Mouse (Mus musculus) lung, postnatal 10 days (tissue): ENCODE measurements around the gene Primpol.

ENCODE experiments used
- DNase-seq: peaks from one replicate; pipeline ENCODE4 v3.0.0; 2021

Gene Primpol

DNA sequence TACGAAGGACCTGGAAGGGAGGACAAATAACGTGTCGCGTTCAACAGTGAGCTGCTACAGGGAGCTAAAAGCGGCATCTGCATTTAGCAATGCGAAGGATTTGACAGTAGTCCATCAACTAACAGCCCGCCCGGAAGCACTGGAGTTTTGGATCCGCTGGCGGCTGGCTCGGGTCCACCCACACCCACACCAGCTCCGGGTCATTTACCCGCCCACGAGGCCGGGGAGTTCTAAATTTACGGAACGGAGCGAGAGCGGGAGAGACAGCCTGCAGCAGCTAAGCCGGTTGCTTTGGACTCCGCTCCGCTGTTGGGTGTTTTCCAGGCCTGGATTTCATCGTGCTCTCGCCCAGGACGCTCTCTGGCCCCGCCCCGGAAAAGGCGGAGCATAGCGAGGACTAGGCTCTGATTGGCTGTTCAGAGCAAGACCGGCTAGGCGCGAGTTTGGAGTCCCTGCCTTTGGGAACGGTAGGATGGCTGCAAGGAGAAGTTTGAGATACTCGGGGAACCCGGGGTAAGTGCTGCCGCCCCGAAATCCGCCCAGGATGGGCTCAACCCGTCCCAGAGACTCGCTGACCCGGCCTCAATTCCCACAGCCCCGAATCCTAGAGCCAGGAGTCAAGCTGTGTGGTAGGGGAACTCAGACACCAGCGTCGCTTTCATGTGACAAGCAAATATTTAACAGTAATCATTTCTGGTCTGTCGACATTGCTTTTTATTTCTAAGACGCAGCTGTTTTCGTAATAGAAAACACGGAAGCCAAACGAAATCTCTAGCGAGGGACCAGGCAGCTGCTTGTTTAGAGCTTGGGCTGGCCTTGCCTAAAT lies 65.2 kb downstream of the Primpol start, which contains the start of gene Cenpu:
Gene Cenpu (plus strand): TSS at position 414 of the 826 bp plus-strand sequence.
- DNase-seq, result peak; percentile 100

DNA sequence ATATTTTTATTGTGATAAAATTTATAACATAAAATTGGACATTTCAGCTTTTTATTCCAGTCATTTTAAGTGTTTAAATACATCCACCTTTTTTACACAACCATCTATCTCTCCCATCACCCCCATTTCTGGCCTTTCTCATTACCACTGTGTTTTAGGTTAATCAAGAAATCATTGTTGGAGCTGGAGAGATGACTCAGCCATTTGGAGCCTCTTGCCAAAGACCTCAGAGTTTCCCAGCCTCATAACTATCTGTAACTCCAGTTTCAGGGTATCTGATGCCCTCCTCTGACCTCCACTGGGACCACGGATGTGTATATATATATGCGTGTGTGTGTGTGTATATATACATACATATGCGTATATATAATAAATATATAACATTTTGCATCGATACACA lies 66.0 kb downstream of the Primpol start:
- DNase-seq, result peak; percentile 10

DNA sequence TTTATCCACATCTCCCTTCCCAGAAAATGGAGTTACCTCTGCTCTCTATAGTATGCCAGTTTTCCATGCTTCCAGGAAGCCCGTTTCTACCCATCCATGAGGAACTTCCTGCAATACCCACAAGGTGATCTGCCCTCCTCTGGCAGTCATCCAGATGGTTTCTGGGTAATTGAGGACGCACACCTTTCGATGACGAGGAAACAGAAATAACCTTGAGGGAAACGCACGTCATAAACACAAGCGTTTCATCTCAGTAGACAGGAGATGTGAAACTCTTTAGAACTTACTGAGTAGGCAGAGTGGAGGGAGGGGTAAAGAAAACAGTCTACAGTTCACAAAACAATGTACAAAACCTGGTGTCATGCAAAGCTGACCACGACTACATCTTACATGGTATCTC lies 67.0 kb downstream of the Primpol start:
- no peak for DNase-seq

DNA sequence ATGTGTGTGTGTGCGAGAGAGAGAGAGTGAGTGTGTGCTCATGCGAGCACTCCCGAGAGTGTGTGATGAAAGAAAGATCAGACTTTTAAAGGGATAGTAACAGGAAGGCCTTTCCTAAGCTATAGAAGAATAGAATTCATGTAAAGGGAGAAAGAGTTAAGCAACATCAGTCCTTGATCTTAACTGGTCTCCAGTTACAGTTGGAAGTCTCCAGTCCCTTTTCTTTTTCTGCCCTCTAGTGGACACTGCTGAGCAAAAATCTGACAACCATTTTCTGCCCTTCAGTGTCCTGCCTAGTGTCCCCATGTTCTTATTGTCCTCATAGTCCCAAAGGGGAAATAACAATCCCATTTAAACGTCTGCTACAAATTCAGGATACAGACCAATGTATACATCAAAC lies 69.8 kb downstream of the Primpol start:
- DNase-seq, result peak; percentile 82

DNA sequence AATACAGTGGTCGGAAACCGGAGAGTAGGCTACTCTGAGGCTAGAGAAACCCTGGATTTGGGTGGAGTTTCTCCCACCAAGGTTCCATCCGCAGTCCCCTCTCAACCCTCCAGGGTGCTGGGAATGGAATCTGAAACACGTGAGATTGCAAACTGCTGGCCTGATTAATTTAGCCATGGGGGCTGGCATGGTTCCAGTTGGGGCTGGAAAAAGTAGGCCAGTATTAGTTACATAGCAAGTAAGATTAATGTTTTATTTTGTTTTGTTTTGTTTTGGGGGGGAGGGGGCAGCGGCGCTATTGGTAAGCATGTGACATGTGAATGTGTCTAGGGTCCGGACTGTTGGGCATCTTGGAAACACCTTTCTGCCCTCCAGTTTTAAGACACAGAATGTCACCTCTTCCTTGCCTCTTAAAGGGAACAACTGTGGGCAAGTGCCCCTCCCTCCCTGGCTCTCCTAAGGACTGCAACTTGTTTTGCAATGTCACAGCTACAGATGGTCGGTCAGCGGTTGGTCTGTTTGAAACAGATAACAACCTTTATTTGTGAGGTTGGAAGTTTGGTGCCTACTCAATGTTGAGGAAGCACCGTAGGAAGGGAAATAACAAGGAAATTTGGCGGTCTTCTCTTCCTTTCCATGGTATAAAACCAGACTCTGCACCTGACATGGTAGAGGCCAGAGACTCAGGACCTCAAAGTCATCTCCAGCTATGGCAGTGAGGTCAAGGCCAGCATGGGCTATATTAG lies 70.4 kb downstream of the Primpol start:
- DNase-seq, result peak; percentile 57

DNA sequence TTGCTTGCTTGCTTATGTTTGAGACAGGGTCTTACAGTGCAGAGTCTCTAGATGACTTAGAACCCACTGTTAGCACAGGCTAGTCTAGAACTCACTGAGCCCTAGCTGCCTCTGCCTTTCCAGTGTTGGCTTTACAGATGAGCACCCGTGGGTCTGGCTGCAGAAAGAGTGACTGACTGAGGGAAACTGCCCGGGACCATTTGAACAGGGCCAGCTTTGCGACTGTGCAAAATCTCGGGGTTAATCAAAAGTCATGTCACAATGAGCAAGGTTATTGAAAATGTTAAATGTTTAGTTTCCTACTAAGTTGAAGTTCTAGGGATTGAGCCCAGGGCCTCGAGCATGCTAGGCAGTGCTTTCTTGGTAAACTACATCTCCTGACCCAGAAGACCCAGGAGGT lies 71.2 kb downstream of the Primpol start:
- no peak for DNase-seq

DNA sequence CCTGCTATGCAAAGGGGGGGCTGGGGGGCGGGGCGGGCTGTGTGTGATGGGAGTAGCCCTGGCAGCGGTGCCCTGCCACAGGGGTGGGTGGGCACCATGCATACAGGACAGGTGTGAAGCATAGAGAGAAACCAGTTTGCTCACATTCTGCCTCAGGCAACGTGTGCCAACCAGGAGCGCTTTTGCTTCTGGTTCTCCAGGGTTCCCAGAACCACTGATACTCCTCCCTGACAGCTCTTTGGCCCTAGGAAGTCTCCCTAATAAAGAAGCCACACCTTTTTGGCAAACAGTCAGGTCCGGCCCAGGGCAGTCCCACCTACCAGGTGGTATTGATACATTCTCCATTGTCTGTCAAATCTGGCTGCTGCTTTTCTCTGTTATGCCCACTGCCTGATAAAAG lies 73.3 kb downstream of the Primpol start:
- DNase-seq, result peak; percentile 27

DNA sequence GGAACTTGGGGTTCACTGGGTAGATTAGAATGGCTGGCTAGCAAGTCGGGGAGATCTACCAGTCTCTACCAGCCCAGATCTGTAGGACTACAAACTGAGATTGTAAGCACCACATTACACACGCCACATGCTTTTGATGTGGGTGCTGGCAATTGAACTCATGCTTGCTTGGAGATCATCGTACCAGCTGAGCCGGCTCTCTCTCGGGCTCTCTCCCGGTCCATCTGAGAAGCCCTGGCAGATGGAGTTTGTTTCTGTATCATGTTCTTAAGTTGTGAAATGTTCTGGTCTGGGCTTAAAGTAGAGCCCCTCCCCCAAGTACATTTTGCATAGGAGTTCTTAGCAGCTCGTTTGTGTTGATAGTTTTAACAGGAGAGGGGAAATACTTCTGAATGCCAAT lies 73.8 kb downstream of the Primpol start:
- peak; percentile 49 for DNase-seq

DNA sequence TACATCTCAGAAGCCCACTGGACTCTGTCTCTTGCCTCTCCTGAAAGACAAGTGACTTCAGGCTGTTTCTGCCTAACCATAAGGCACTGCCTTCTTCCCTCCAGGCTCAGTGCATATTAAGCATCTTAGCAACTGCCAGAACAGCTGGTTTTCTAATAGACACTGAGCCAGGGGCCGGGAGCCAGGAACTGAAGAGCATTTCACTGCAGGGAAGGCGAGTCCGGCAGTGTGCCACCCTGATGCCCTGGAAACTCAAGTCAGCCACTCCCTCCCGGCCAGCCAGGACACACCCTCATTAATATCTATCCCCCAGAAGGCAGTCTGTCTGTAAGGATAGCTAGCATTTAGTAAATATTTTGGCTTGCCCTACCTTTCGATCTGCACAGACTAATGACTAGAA lies 77.3 kb downstream of the Primpol start:
- DNase-seq, result peak; percentile 59

DNA sequence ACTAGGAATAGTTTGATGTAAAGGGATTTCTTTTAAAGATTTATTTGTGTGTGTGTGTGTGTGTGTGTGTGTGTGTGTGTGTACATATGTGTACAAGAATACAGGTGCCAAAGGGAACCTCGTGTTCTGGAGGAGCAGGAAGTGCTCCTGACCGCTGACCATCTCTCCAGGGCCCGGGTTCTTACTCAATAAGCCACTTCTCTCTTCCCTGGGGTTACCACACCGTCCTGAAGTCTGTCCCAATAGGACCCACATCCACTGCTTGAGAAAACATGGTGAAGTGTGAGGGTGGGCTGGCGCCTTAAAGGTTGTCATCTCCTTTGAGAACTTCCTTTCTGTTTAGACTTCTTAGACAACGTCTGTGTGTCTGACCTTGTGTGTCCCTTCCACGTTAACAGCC lies 83.1 kb downstream of the Primpol start:
- no peak for DNase-seq

DNA sequence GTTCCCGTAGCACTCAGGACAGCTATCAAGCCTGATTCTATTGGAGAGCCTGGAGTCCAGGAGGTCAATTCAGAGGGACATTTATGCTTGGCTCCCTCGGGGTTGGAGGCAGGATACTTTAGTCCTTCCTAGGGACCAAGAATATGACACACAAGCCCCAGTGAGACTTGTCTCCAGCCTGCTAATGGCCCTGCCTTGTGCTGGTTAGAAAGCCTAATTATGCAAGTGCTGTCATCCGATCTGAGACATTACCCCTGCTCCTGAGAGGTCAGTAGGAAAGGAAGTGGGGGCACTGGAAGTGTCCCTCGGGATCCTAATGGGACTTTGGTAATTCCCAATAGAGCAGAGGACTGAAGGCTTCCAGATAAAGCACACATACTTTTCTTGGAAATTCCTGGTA lies 86.5 kb downstream of the Primpol start:
- no peak for DNase-seq

DNA sequence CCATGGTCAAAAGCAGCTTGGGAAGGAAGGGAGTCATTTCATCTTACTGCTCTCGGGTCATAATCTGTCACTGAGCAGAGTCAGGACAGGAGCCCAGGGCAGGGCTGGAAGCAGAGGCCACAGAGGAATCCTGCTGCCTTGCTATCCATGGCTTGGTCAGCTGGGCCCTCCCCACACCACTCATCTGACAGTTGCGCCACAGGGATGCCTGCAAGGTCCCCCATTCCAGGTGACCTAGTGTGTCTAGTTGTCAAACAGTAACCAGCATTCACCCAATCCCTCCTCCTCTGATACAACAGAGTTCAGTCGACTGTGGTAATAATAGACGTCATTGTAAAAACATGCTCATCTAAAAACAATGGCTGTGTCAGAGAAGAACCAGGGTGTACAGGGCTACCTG lies 87.5 kb downstream of the Primpol start:
- DNase-seq, result no peak

DNA sequence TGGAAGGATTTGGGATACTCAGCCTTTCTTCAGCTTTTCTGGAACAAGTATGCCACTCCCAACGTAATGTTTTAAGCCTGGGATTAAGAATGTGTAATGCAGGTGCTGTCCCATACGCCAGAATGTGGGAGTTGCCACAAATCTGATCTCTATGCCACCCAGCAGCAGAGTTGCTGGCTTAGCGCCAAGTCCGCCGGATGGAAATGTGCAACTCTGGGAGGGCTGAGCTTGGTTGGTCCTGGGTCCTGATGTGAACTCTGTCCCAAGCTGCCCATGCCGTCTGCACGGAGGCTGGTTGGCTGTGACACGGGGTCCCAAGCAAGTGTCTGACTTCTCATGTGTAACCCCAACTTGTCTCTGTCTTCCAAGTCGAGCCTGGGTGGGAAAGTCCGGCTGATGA lies 90.2 kb downstream of the Primpol start:
- DNase-seq, result peak; percentile 14

DNA sequence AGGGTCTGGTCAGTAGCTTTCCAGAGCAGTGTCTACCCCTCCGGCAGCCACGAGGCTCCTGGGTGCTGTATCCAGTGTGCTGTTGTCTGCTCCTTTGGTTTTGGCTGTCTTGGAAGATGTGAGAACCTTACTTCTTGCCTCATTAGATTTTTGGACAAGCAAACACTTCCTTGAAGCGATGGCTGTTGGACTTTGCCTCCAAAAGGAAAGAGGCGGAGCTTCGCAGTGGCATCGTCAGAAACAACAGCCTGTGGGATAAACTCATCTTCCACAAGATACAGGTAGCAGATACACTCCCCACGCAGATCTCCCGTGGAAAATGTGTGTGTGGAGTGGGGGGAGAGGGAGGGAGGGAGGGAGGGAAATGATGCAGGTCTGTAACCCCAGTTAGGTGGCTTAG lies 90.9 kb downstream of the Primpol start:
- DNase-seq, result no peak
